Mouse (Mus musculus): ENCODE data around the gene Lrmda. TPM values are rescaled to one million over a fixed set of nuclear protein-coding genes. Genes with fewer than 3 reads are reported as not detected.
"Not testable (repeated sequence)": the region's sequence is repeated elsewhere in the genome, so short reads cannot be mapped to it uniquely, and the experiment has no call there.

Gene Lrmda
- polyA plus RNA-seq, 1 experiment from 2014 or later: 0.94 TPM

- peak overlapping the region; percentile 28 for H3K4me2 ChIP-seq (ENCODE audit: low read depth, low read length)
- no peak overlapping the region for H3K4me3 ChIP-seq (replicated peaks; ENCODE audit: low read length)
- no peak overlapping the region for H3K9ac ChIP-seq (ENCODE audit: low read length)
- H3K27ac ChIP-seq (ENCODE audit: low read length): 0 out of 2 replicates have a peak overlapping the region, but pooled peaks have one; percentile 17
- no peaks in the 10 kb centered on the region; the same call in 1 of the 2 replicates for H3K27me3 ChIP-seq (ENCODE audit: control insufficient read depth, insufficient read depth, low read length)
- no peaks in the 10 kb centered on the region for H3K9me3 ChIP-seq (replicated peaks; ENCODE audit: control insufficient read depth, low read length)
- ATAC-seq (ENCODE audit: insufficient read depth, low FRiP score): no peak
- WGBS: 21% methylated on average over 13 of the region's 13 CpGs
- H3K4me1 ChIP-seq (ENCODE audit: control insufficient read depth, insufficient read depth, low read length): peaks cover 17% of the 10 kb centered on the region; the same call in 1 of the 2 replicates
- no peaks in the 10 kb centered on the region for H3K36me3 ChIP-seq (ENCODE audit: control insufficient read depth, insufficient read depth, low read length)
Measured at GRCm38 (mm10) chr14:22577411-22578037, 558.0 kb downstream of the Lrmda start.

GRCm38 (mm10) chr14:22578224-22578623, 558.7 kb downstream of the Lrmda start:
- H3K27me3 ChIP-seq (ENCODE audit: control insufficient read depth, insufficient read depth, low read length): no peaks in the 10 kb centered on the region; the same call in 1 of the 2 replicates
- peak; percentile 22; the same call in 1 of the 2 replicates for ATAC-seq (ENCODE audit: insufficient read depth, low FRiP score)
- no peak overlapping the region for H3K9ac ChIP-seq (ENCODE audit: low read length)
- H3K4me3 ChIP-seq (replicated peaks; ENCODE audit: low read length): no peak overlapping the region
- H3K36me3 ChIP-seq (ENCODE audit: control insufficient read depth, insufficient read depth, low read length): no peaks in the 10 kb centered on the region
- H3K27ac ChIP-seq (ENCODE audit: low read length): no peak overlapping the region
- no peaks in the 10 kb centered on the region for H3K9me3 ChIP-seq (replicated peaks; ENCODE audit: control insufficient read depth, low read length)
- WGBS: 17% methylated on average over 6 of the region's 6 CpGs
- peak overlapping the region; percentile 28 for H3K4me2 ChIP-seq (ENCODE audit: low read depth, low read length)
- H3K4me1 ChIP-seq (ENCODE audit: control insufficient read depth, insufficient read depth, low read length): peaks cover 17% of the 10 kb centered on the region; the same call in 1 of the 2 replicates

- no peaks in the 10 kb centered on the region for H3K9me3 ChIP-seq (replicated peaks; ENCODE audit: control insufficient read depth, low read length)
- no peak for ATAC-seq (ENCODE audit: insufficient read depth, low FRiP score)
- no peak overlapping the region for H3K4me3 ChIP-seq (replicated peaks; ENCODE audit: low read length)
- 90% methylated on average over 3 of the region's 3 CpGs for WGBS
- no peaks in the 10 kb centered on the region; the same call in 1 of the 2 replicates for H3K27me3 ChIP-seq (ENCODE audit: control insufficient read depth, insufficient read depth, low read length)
- no peak overlapping the region for H3K27ac ChIP-seq (ENCODE audit: low read length)
- no peak overlapping the region for H3K4me2 ChIP-seq (ENCODE audit: low read depth, low read length)
- H3K9ac ChIP-seq (ENCODE audit: low read length): no peak overlapping the region
- no peaks in the 10 kb centered on the region for H3K36me3 ChIP-seq (ENCODE audit: control insufficient read depth, insufficient read depth, low read length)
- peaks cover 17% of the 10 kb centered on the region; the same call in 1 of the 2 replicates for H3K4me1 ChIP-seq (ENCODE audit: control insufficient read depth, insufficient read depth, low read length)
Measured at GRCm38 (mm10) chr14:22578986-22579385, 559.5 kb downstream of the Lrmda start.

GRCm38 (mm10) chr14:22582065-22582464, 562.6 kb downstream of the Lrmda start:
- Histone ChIP-seq H3K27me3 (ENCODE audit: control insufficient read depth, insufficient read depth, low read length) (no peaks in the 10 kb centered on the region), H3K4me3 (replicated peaks; ENCODE audit: low read length) (no peak overlapping the region), H3K4me1 (ENCODE audit: control insufficient read depth, insufficient read depth, low read length) (peaks cover 15% of the 10 kb centered on the region), H3K9ac (ENCODE audit: low read length) (no peak overlapping the region), H3K36me3 (ENCODE audit: control insufficient read depth, insufficient read depth, low read length) (no peaks in the 10 kb centered on the region), H3K9me3 (replicated peaks; ENCODE audit: control insufficient read depth, low read length) (no peaks in the 10 kb centered on the region), H3K27ac (ENCODE audit: low read length) (no peak overlapping the region), H3K4me2 (ENCODE audit: low read depth, low read length) (no peak overlapping the region)
- whole genome bisulfite sequencing: 59% methylated on average over 9 of the region's 9 CpGs
- peak; percentile 64 for ATAC-seq (ENCODE audit: insufficient read depth, low FRiP score)

- H3K4me3 ChIP-seq (replicated peaks; ENCODE audit: low read length): no peak overlapping the region
- 31% methylated on average over 4 of the region's 4 CpGs for WGBS
- no peak overlapping the region for H3K27ac ChIP-seq (ENCODE audit: low read length)
- H3K36me3 ChIP-seq (ENCODE audit: control insufficient read depth, insufficient read depth, low read length): no peaks in the 10 kb centered on the region
- H3K27me3 ChIP-seq (ENCODE audit: control insufficient read depth, insufficient read depth, low read length): no peaks in the 10 kb centered on the region
- H3K4me2 ChIP-seq (ENCODE audit: low read depth, low read length): no peak overlapping the region
- ATAC-seq (ENCODE audit: insufficient read depth, low FRiP score): peak; percentile 25; the same call in 1 of the 2 replicates
- H3K9ac ChIP-seq (ENCODE audit: low read length): no peak overlapping the region
- no peaks in the 10 kb centered on the region for H3K9me3 ChIP-seq (replicated peaks; ENCODE audit: control insufficient read depth, low read length)
- H3K4me1 ChIP-seq (ENCODE audit: control insufficient read depth, insufficient read depth, low read length): peaks cover 6% of the 10 kb centered on the region
Measured at GRCm38 (mm10) chr14:22586281-22586680, 566.8 kb downstream of the Lrmda start.

- H3K27ac ChIP-seq (ENCODE audit: low read length): no peak overlapping the region
Measured at GRCm38 (mm10) chr14:22586796-22587195, 567.3 kb downstream of the Lrmda start.

GRCm38 (mm10) chr14:22587285-22587957, 567.9 kb downstream of the Lrmda start:
- no peak overlapping the region for H3K4me3 ChIP-seq (replicated peaks; ENCODE audit: low read length)
- no peak overlapping the region for H3K4me2 ChIP-seq (ENCODE audit: low read depth, low read length)
- no peaks in the 10 kb centered on the region for H3K9me3 ChIP-seq (replicated peaks; ENCODE audit: control insufficient read depth, low read length)
- no peaks in the 10 kb centered on the region for H3K36me3 ChIP-seq (ENCODE audit: control insufficient read depth, insufficient read depth, low read length)
- H3K9ac ChIP-seq (ENCODE audit: low read length): no peak overlapping the region
- H3K4me1 ChIP-seq (ENCODE audit: control insufficient read depth, insufficient read depth, low read length): peaks cover 6% of the 10 kb centered on the region
- ATAC-seq (ENCODE audit: insufficient read depth, low FRiP score): no peak
- H3K27ac ChIP-seq (ENCODE audit: low read length): no peak overlapping the region
- WGBS: 68% methylated on average over 4 of the region's 4 CpGs
- H3K27me3 ChIP-seq (ENCODE audit: control insufficient read depth, insufficient read depth, low read length): no peaks in the 10 kb centered on the region

More at GRCm38 (mm10) chr14:22586796-22587195, 567.3 kb downstream of the Lrmda start:
- H3K9ac ChIP-seq (ENCODE audit: low read length): no peak overlapping the region
- H3K4me1 ChIP-seq (ENCODE audit: control insufficient read depth, insufficient read depth, low read length): peaks cover 6% of the 10 kb centered on the region
- WGBS: 49% methylated on average over 4 of the region's 4 CpGs
- H3K4me2 ChIP-seq (ENCODE audit: low read depth, low read length): no peak overlapping the region
- no peak for ATAC-seq (ENCODE audit: insufficient read depth, low FRiP score)
- no peaks in the 10 kb centered on the region for H3K36me3 ChIP-seq (ENCODE audit: control insufficient read depth, insufficient read depth, low read length)
- no peak overlapping the region for H3K4me3 ChIP-seq (replicated peaks; ENCODE audit: low read length)
- H3K9me3 ChIP-seq (replicated peaks; ENCODE audit: control insufficient read depth, low read length): no peaks in the 10 kb centered on the region
- H3K27me3 ChIP-seq (ENCODE audit: control insufficient read depth, insufficient read depth, low read length): no peaks in the 10 kb centered on the region

- no peak overlapping the region for H3K4me3 ChIP-seq (replicated peaks; ENCODE audit: low read length)
- ATAC-seq (ENCODE audit: insufficient read depth, low FRiP score): no peak
- H3K9ac ChIP-seq (ENCODE audit: low read length): no peak overlapping the region
- 85% methylated on average over 4 of the region's 4 CpGs for WGBS
- no peak overlapping the region for H3K27ac ChIP-seq (ENCODE audit: low read length)
- peaks cover 6% of the 10 kb centered on the region for H3K4me1 ChIP-seq (ENCODE audit: control insufficient read depth, insufficient read depth, low read length)
- H3K36me3 ChIP-seq (ENCODE audit: control insufficient read depth, insufficient read depth, low read length): no peaks in the 10 kb centered on the region
- no peaks in the 10 kb centered on the region for H3K27me3 ChIP-seq (ENCODE audit: control insufficient read depth, insufficient read depth, low read length)
- H3K9me3 ChIP-seq (replicated peaks; ENCODE audit: control insufficient read depth, low read length): no peaks in the 10 kb centered on the region
- H3K4me2 ChIP-seq (ENCODE audit: low read depth, low read length): no peak overlapping the region
Measured at GRCm38 (mm10) chr14:22587958-22588296, 568.4 kb downstream of the Lrmda start.

- H3K4me1 ChIP-seq (ENCODE audit: control insufficient read depth, insufficient read depth, low read length); H3K4me2 ChIP-seq (ENCODE audit: low read depth, low read length); H3K9me3 ChIP-seq (replicated peaks; ENCODE audit: control insufficient read depth, low read length); ATAC-seq (ENCODE audit: insufficient read depth, low FRiP score); H3K27ac ChIP-seq (ENCODE audit: low read length); H3K9ac ChIP-seq (ENCODE audit: low read length); H3K36me3 ChIP-seq (ENCODE audit: control insufficient read depth, insufficient read depth, low read length); H3K27me3 ChIP-seq (ENCODE audit: control insufficient read depth, insufficient read depth, low read length); H3K4me3 ChIP-seq (replicated peaks; ENCODE audit: low read length): not testable (repeated sequence)
- WGBS: 71% methylated on average over 1 of the region's 1 CpGs
Measured at GRCm38 (mm10) chr14:22588394-22588793, 568.9 kb downstream of the Lrmda start.
